Mouse (Mus musculus): ENCODE measurements at regions not wholly inside any gene's neighbourhood (a gene's known extent, or its start where the extent isn't known, plus 50 kb on each side); places are given as distances from the start of the nearest gene placed in this dataset.

- peak; percentile 27 for DNase-seq (ENCODE audit: low read depth)
These were observed 987.0 kb downstream of the Cdh9 start for GRCm38 (mm10) chr15:17715584-17715983.

GRCm38 (mm10) chr15:17730651-17731050 is 1002.1 kb downstream of the Cdh9 start:
- no peak for DNase-seq (ENCODE audit: low read depth)

GRCm38 (mm10) chr15:17770225-17770677 is 1041.7 kb downstream of the Cdh9 start:
- no peak for DNase-seq (ENCODE audit: low read depth)

GRCm38 (mm10) chr15:17779788-17780187 is 1039.0 kb upstream of the Cdh10 start:
- DNase-seq (ENCODE audit: low read depth) = no peak

GRCm38 (mm10) chr15:17783368-17783767 is 1035.4 kb upstream of the Cdh10 start:
- no peak for DNase-seq (ENCODE audit: low read depth)

- no peak for DNase-seq (ENCODE audit: low read depth)
These were observed 1021.2 kb upstream of the Cdh10 start for GRCm38 (mm10) chr15:17797516-17797915.

GRCm38 (mm10) chr15:17801424-17801823 is 1017.3 kb upstream of the Cdh10 start:
- peak; percentile 93 for DNase-seq (ENCODE audit: low read depth)

- no peak for DNase-seq (ENCODE audit: low read depth)
These were observed 1015.6 kb upstream of the Cdh10 start for GRCm38 (mm10) chr15:17803107-17803506.

GRCm38 (mm10) chr15:17830376-17830775 is 988.4 kb upstream of the Cdh10 start:
- peak; percentile 55 for DNase-seq (ENCODE audit: low read depth)

GRCm38 (mm10) chr15:17831987-17832386 is 986.8 kb upstream of the Cdh10 start:
- no peak for DNase-seq (ENCODE audit: low read depth)

- DNase-seq (ENCODE audit: low read depth) = no peak
These were observed 938.6 kb upstream of the Cdh10 start for GRCm38 (mm10) chr15:17880168-17880567.

- no peak for DNase-seq (ENCODE audit: low read depth)
These were observed 929.4 kb upstream of the Cdh10 start for GRCm38 (mm10) chr15:17889309-17889708.

- no peak for DNase-seq (ENCODE audit: low read depth)
These were observed 918.7 kb upstream of the Cdh10 start for GRCm38 (mm10) chr15:17900026-17900425.

- no peak for DNase-seq (ENCODE audit: low read depth)
These were observed 906.5 kb upstream of the Cdh10 start for GRCm38 (mm10) chr15:17912241-17912640.

- no peak for DNase-seq (ENCODE audit: low read depth)
These were observed 886.2 kb upstream of the Cdh10 start for GRCm38 (mm10) chr15:17932573-17932972.

GRCm38 (mm10) chr15:17933875-17934274 is 884.9 kb upstream of the Cdh10 start:
- DNase-seq (ENCODE audit: low read depth) = no peak

GRCm38 (mm10) chr15:17935473-17935872 is 883.3 kb upstream of the Cdh10 start:
- no peak for DNase-seq (ENCODE audit: low read depth)

GRCm38 (mm10) chr15:17962778-17963177 is 856.0 kb upstream of the Cdh10 start:
- no peak for DNase-seq (ENCODE audit: low read depth)

- no peak for DNase-seq (ENCODE audit: low read depth)
These were observed 855.2 kb upstream of the Cdh10 start for GRCm38 (mm10) chr15:17963240-17964209.

GRCm38 (mm10) chr15:17987763-17988162 is 831.0 kb upstream of the Cdh10 start:
- no peak for DNase-seq (ENCODE audit: low read depth)

- no peak for DNase-seq (ENCODE audit: low read depth)
These were observed 786.1 kb upstream of the Cdh10 start for GRCm38 (mm10) chr15:18032626-18033025.

GRCm38 (mm10) chr15:18052219-18053030 is 766.3 kb upstream of the Cdh10 start:
- DNase-seq (ENCODE audit: low read depth) = no peak

All from gonadal fat pad, adult 2 months (tissue).